Mouse (Mus musculus) embryonic facial prominence, embryonic 11.5 days (tissue): ENCODE measurements around the gene Spint5. TPM values are rescaled to one million over a fixed set of nuclear protein-coding genes. Genes with fewer than 3 reads are reported as not detected.

Source experiments
- ATAC-seq: fragments of 200-750 bp; cut with Nextera tagmentation; replicated peaks from 2 replicates; pipeline ENCODE4 v1.8.0; 2017; ENCODE audit warnings: low read depth; ENCODE audit not compliant: insufficient number of reproducible peaks, low FRiP score, low TSS enrichment
- DNase-seq: peaks from one replicate; pipeline ENCODE4 v3.0.0-alpha.2; 2015; ENCODE audit warnings: low spot score
- H3K27ac ChIP-seq: fragments of 300-500 bp; sonication (generic); replicated peaks from 2 replicates; pipeline ENCODE4 v1.5.1; 2014; ENCODE audit warnings: mild to moderate bottlenecking, low read depth, low read length, control low read depth
- H3K27me3 ChIP-seq: fragments of 300-500 bp; sonication (generic); 2 replicates; pipeline ENCODE4 v1.6.1; 2014; ENCODE audit warnings: mild to moderate bottlenecking, low read length, moderate library complexity, mixed read lengths; ENCODE audit not compliant: control insufficient read depth, insufficient read depth
- H3K36me3 ChIP-seq: fragments of 300-500 bp; sonication (generic); replicated peaks from 2 replicates; pipeline ENCODE4 v1.6.1; 2014; ENCODE audit warnings: low read depth, mild to moderate bottlenecking, low read length, moderate library complexity, mixed read lengths; ENCODE audit not compliant: control insufficient read depth, insufficient read depth
- H3K4me1 ChIP-seq: fragments of 300-500 bp; sonication (generic); 2 replicates; pipeline ENCODE4 v1.6.1; 2014; ENCODE audit warnings: low read length, mixed read lengths; ENCODE audit not compliant: control insufficient read depth, insufficient read depth
- H3K4me2 ChIP-seq: fragments of 300-500 bp; sonication (generic); 2 replicates; pipeline ENCODE4 v1.6.1; 2014; ENCODE audit warnings: low read depth, mild to moderate bottlenecking, control low read depth, low read length, moderate library complexity
- H3K4me3 ChIP-seq: fragments of 300-500 bp; sonication (generic); 2 replicates; pipeline ENCODE4 v1.5.1; 2014; ENCODE audit warnings: low read depth, low read length, control low read depth
- H3K9ac ChIP-seq: fragments of 300-500 bp; sonication (generic); replicated peaks from 2 replicates; pipeline ENCODE4 v1.6.1; 2014; ENCODE audit warnings: mild to moderate bottlenecking, control low read depth, low read length
- H3K9me3 ChIP-seq: fragments of 300-500 bp; sonication (generic); replicated peaks from 2 replicates; pipeline ENCODE4 v1.6.1; 2016; ENCODE audit warnings: mild to moderate bottlenecking, low read length, inconsistent platforms, mixed read lengths; ENCODE audit not compliant: control insufficient read depth
- WGBS: fragments of 180-500 bp; shearing (Covaris S2); extraction: QIAGEN DNeasy Blood & Tissue Kit; methylation state at CpG from one replicate; pipeline ENCODE4 v1.1.7; 2014; 5-methylcytosine and 5-hydroxymethylcytosine counted together
- polyA plus RNA-seq: library from polyadenylated mRNA; unstranded; fragments of >200 nt; fragmentation: Nextera tagmentation; extraction: Ambion mirVana; gene quantifications from 2 replicates; pipeline ENCODE4 v1.2.1, GENCODE M21; 2014

Gene Spint5
- polyA plus RNA-seq, result not detected in 2 replicates

DNA sequence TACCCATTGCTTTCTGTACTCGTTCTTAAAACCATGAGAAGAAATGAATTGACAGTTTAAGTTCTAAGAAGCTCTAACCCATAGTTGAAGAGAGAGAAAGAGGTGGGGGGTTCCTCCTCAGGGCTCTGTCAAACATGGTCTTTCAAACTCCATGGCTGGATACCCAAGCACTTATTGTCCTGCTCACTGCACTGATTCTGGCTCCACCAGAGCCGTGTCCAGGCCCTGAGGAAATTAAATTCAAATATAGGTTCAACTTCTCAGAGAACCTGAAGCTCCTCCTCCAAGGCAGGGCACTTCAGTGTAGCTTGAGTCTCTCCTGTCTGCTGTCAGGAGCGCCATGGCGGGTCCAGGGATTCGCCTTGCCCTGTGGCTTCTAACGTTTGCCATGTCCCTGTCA, at the start of gene Spint5:
TSS of gene Spint5 (plus strand) at position 301 of the 400 bp plus-strand sequence.
- Histone ChIP-seq H3K4me3 (no peak within 1 kb of the TSS), H3K9ac (no peak within 1 kb of the TSS), H3K4me2 (no peak within 1 kb of the TSS), H3K27me3 (no peaks in the 10 kb centered on the region), H3K27ac (no peak within 1 kb of the TSS), H3K9me3 (no peaks in the 10 kb centered on the region), H3K4me1 (no peaks in the 10 kb centered on the region), H3K36me3 (no peaks in the 10 kb centered on the region)
- ATAC-seq (no peak), DNase-seq (no peak)
- WGBS, result 79% methylated on average over 6 of the region's 6 CpGs

DNA sequence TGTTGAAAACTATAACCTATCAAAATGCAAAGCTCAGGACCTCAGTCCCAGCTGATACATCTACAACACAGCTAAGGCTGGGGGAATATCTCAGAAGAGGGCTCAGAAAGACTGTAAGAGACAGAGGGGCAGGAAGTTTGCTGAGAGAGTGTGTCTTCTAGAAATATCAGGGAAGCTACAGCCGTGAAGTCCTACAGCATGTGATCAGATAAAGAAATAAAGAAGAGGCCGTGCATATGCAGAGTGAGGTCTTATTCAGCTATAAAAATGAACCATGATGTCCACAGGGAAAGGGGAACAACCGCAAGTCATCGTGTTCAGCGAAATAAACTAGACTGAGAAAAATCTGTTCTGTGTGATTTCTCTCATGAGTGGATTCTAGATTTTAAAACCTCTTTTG, 44.8 kb upstream of the Spint5 start:
- ATAC-seq (no peak), DNase-seq (no peak)
- Histone ChIP-seq H3K4me1 (no peaks in the 10 kb centered on the region), H3K4me3 (no peak overlapping the region), H3K9me3 (no peaks in the 10 kb centered on the region), H3K27me3 (no peaks in the 10 kb centered on the region), H3K9ac (no peak overlapping the region), H3K4me2 (no peak overlapping the region), H3K36me3 (no peaks in the 10 kb centered on the region), H3K27ac (no peak overlapping the region)
- 85% methylated on average over 5 of the region's 5 CpGs for WGBS

DNA sequence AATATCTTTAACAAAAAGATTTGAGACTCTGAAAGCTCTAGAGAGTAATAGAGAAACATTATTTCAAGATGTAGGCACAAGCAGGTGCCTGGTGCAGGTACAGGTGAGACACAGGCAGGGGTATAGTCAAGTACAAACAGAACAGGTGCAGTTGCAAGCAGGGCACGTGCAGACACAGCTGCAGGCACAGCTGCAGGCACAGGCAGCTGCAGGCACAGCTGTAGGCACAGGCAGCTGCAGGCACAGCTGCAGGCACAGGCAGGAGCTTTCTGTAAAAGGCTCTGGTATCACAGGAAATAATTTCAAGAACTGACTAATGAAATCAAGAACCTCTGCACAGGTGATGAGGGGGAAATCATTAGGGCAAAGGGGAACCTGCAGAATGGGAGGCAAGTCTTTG, 44.2 kb upstream of the Spint5 start:
- no peak for DNase-seq
- Histone ChIP-seq H3K4me3 (no peak overlapping the region), H3K36me3 (no peaks in the 10 kb centered on the region), H3K27ac (no peak overlapping the region), H3K27me3 (no peaks in the 10 kb centered on the region), H3K4me2 (no peak overlapping the region), H3K4me1 (no peaks in the 10 kb centered on the region), H3K9me3 (no peaks in the 10 kb centered on the region), H3K9ac (no peak overlapping the region)
- WGBS, result 19% methylated on average over 1 of the region's 1 CpGs
- no peak for ATAC-seq

DNA sequence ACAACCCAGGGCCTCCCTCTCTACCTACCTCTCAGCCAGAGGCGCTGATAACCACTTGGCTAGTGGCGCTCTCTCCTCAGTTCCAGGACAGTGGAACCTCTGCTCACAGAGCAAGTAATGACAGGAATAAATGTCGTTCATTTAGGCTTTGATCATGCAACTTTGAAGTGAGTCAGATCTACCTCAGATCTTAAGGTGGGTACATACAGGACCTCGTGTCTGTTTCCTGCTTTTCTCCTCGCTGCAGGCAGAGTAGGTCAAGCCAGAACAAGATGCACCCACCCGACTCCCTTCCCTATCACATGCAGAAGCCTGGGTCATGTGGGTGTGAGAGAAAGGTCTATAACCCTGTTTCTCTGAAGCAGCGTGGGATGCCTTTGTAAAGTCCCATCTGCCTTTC, 41.1 kb upstream of the Spint5 start, which contains the start of gene Wfdc11:
TSS of gene Wfdc11 (minus strand) at position 101 of the 400 bp plus-strand sequence.
- no peak within 1 kb of the TSS for H3K27ac ChIP-seq
- no peak for DNase-seq
- H3K36me3 ChIP-seq, result no peaks in the 10 kb centered on the region
- H3K9me3 ChIP-seq, result no peaks in the 10 kb centered on the region
- no peak within 1 kb of the TSS for H3K9ac ChIP-seq
- ATAC-seq, result no peak
- H3K4me1 ChIP-seq, result no peaks in the 10 kb centered on the region
- no peak within 1 kb of the TSS for H3K4me2 ChIP-seq
- no peak within 1 kb of the TSS for H3K4me3 ChIP-seq
- no peaks in the 10 kb centered on the region for H3K27me3 ChIP-seq
- WGBS, result 76% methylated on average over 7 of the region's 7 CpGs

DNA sequence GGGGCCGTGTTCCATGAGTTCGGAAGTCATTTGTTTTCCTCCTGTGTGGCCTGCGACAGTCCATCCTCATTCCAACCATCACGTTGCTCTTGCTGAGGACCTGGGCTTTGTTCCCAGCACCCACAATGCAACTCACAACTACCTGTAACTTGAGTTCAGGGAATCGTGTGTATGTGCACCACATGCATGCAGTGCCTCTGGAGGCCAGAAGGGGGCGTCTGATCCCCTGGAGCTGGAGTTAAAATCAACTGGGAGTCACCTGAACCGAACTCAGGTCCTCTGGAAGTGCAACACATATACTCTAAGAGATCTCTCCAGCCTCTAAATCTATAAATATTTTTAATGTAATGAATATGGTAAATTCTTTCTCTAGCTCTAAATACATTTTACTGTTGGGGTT, 39.0 kb upstream of the Spint5 start:
- ATAC-seq (no peak), DNase-seq (no peak)
- H3K4me1 ChIP-seq, result no peaks in the 10 kb centered on the region
- 76% methylated on average over 7 of the region's 7 CpGs for WGBS
- H3K9me3 ChIP-seq, result no peaks in the 10 kb centered on the region
- H3K36me3 ChIP-seq, result no peaks in the 10 kb centered on the region
- H3K4me2 ChIP-seq, result no peak overlapping the region
- H3K4me3 ChIP-seq, result no peak overlapping the region
- H3K9ac ChIP-seq, result no peak overlapping the region
- no peak overlapping the region for H3K27ac ChIP-seq
- no peaks in the 10 kb centered on the region for H3K27me3 ChIP-seq

DNA sequence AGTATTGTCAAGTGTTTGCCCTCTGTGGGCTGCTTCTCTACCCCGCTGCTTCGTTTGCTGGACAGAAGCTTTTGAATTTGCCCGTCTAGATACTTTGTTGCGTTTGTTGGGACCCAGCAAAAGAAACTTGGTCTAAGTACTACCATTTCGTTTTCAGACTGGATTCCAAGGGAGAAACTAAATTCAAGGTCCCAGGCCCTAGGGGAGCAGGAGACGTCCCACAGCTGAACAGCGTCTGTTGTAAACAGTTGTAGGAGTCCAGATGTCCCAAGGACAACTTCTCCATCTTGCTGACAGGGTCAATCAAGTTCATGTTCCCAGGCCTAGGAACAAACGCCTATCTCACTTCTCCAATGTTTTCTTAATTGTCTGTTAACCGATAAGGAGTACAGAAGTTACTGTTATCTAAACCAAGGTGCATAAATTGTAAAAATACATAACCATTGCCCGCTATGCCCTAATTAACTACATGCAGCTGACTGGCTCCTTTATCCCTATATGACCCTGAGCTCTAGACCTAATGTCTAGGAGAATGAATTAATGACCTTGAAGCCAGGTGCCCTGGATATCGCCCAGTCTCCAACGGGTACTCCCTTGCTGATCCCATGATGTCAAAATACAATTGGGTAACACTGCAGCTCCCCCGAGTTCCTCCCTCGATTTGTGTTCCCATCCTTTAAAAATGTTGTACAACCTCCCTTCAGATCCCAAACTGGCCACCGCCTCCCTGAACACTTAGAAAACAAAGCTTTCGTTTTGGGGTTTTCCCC, 38.0 kb upstream of the Spint5 start:
- H3K36me3 ChIP-seq, result no peaks in the 10 kb centered on the region
- no peaks in the 10 kb centered on the region for H3K4me1 ChIP-seq
- H3K4me3 ChIP-seq, result no peak overlapping the region
- no peak overlapping the region for H3K4me2 ChIP-seq
- DNase-seq, result no peak
- 83% methylated on average over 16 of the region's 16 CpGs for WGBS
- H3K9me3 ChIP-seq, result no peaks in the 10 kb centered on the region
- H3K27me3 ChIP-seq, result no peaks in the 10 kb centered on the region
- ATAC-seq, result no peak
- H3K9ac ChIP-seq, result no peak overlapping the region
- H3K27ac ChIP-seq, result no peak overlapping the region

DNA sequence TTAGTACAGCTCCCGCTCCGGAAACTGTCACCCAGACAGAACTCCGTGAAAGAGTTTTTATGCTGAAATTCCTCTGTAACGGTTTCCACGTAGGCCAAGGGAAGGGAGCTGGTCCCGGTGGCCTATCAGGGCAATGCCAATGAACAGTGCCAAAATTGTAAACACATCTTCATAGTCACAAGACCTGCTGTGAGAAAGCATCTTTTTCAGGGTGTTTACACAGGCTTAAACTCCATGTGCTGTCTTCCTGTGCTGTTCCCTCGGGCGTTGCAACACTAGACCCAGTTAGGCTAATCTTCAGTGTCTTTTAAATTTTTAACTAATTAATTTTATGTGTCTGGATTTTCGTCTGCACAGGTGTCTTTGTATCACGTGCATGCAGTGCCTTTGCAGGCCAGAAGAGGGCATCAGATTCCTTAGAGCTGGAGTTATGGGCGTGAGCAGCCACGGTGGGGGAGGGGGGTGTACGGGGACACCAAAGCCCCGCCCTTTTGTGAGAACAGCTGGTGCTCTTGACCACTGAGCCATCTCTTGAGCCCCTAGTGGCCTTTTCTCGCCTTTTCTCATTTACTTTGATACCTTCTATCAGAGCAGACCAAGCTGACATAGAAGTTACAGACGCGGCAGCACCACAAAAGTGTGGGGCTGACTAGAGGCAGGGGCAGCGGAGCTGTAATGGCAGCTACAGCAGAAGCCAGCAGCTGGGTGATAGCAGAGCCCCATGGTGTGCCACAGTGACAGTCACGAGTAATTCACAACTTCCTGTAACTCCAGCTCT, 36.1 kb upstream of the Spint5 start:
- Histone ChIP-seq H3K36me3 (no peaks in the 10 kb centered on the region), H3K27me3 (no peaks in the 10 kb centered on the region), H3K4me1 (no peaks in the 10 kb centered on the region), H3K27ac (no peak overlapping the region), H3K4me2 (peak overlapping the region; percentile 37), H3K4me3 (no peak overlapping the region), H3K9me3 (no peaks in the 10 kb centered on the region), H3K9ac (no peak overlapping the region)
- ATAC-seq (peak; percentile 70; the same call in 1 of the 2 replicates), DNase-seq (peak; percentile 85)
- 23% methylated on average over 19 of the region's 19 CpGs for WGBS

DNA sequence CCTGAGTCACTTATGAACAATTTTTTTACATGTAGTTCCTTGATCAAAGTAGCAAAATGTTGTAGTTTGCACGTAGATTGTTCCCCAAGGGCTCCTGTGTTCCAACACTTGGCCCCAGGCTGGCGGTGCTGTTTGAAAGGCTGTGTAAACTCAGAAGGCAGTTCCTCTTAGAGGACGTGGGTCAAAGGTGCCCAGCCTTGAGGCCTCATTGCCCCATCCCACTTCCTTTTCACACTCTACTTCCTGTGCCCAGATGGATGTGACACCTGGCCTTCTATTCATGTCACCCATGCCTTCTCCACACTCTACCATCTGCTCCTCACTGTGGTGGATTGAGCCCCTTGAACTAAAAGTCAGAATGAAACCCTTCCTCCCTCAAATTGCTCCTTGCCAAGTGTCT, 35.2 kb upstream of the Spint5 start:
- Histone ChIP-seq H3K4me3 (no peak overlapping the region), H3K27me3 (no peaks in the 10 kb centered on the region), H3K9ac (no peak overlapping the region), H3K4me2 (no peak overlapping the region), H3K4me1 (no peaks in the 10 kb centered on the region), H3K36me3 (no peaks in the 10 kb centered on the region), H3K9me3 (no peaks in the 10 kb centered on the region), H3K27ac (no peak overlapping the region)
- DNase-seq (peak; percentile 4), ATAC-seq (no peak)
- WGBS, result 31% methylated on average over 3 of the region's 3 CpGs
